Mouse (Mus musculus) cerebellum, adult 2 months (tissue): Measurements from ENCODE around the gene Fadd. TPM values are rescaled to one million over a fixed set of nuclear protein-coding genes. Genes with fewer than 3 reads are reported as not detected.

Experiments used
- DNase-seq, 2 experiments: peaks; one replicate each; pipeline ENCODE4 v3.0.0; 2021
- H3K27ac ChIP-seq: fragments of 200-500 bp; 2 replicates; pipeline ENCODE4 v1.5.1; 2012; ENCODE audit warnings: low read length, control low read depth, inconsistent platforms; ENCODE audit not compliant: insufficient read depth
- H3K27me3 ChIP-seq: fragments of 200-500 bp; 2 replicates; pipeline ENCODE4 v1.6.1; 2012; ENCODE audit warnings: inconsistent platforms, mild to moderate bottlenecking, low read length, moderate library complexity; ENCODE audit not compliant: control insufficient read depth, insufficient read depth
- H3K4me1 ChIP-seq: fragments of 200-500 bp; 2 replicates; pipeline ENCODE4 v1.6.1; 2011; ENCODE audit warnings: low read length; ENCODE audit not compliant: control insufficient read depth, insufficient read depth
- H3K4me3 ChIP-seq: fragments of 200-500 bp; replicated peaks from 2 replicates; pipeline ENCODE3; 2011; ENCODE audit warnings: mild to moderate bottlenecking, low read depth, low read length, control low read depth; ENCODE audit not compliant: insufficient read depth
- CTCF ChIP-seq: fragments of 200-500 bp; IDR thresholded peaks from 2 replicates; pipeline ENCODE4 v1.5.1; 2011; ENCODE audit warnings: low read depth, mild to moderate bottlenecking, control low read depth, low read length, moderate library complexity, borderline replicate concordance; ENCODE audit not compliant: insufficient read depth
- POLR2A ChIP-seq: fragments of 200-500 bp; IDR thresholded peaks from 2 replicates; pipeline ENCODE4 v1.6.1; 2011; ENCODE audit warnings: low read length, control low read depth, borderline replicate concordance; ENCODE audit not compliant: insufficient read depth
- WGBS: fragments of 180-500 bp; shearing (Covaris S2); methylation state at CpG from one replicate; pipeline ENCODE4 v1.1.7; 2018; 5-methylcytosine and 5-hydroxymethylcytosine counted together
- polyA plus RNA-seq: library from polyadenylated mRNA; depleted of rRNA; stranded (reverse); fragments of >200 nt; gene quantifications from 2 replicates; pipeline ENCODE4 v1.2.3, GENCODE M21; 2012

The Fadd gene
- polyA plus RNA-seq, 1 experiment, result 3.3 TPM

DNA sequence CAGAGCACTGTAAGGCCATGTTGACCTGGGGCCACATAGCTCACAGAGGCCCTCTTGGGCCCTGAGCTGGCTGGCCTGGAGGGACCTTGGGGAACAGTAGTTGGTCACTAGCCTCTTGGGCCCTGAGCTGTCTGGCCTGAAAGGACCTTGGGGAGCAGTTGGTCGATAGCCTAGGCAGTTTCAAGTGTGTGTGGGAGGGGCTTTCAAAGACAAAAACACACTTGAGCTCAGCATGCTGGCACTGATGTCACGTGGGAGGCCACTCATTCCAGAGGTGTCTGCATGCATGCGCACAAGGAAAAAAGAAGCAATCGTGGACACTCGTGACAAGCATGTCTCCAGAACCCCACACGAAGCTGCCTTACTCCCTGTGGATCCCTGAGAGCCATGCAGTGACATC is 33.1 kb upstream of the Fadd start:
- WGBS, result 70% methylated on average over 6 of the region's 6 CpGs
- Histone ChIP-seq H3K27me3 (no peaks in the 10 kb centered on the region), H3K4me3 (no peak overlapping the region)

GRCm38 (mm10) chr7:144612829-144613228 is 30.6 kb upstream of the Fadd start:
- H3K4me1 ChIP-seq, result no peaks in the 10 kb centered on the region; the same call in 1 of the 2 replicates
- 29% methylated on average over 4 of the region's 4 CpGs for WGBS
- no peak overlapping the region for H3K4me3 ChIP-seq
- no peak overlapping the region for H3K27ac ChIP-seq
- DNase-seq, result no peak
- TF ChIP-seq CTCF (no peak), POLR2A (no peak)
- H3K27me3 ChIP-seq, result no peaks in the 10 kb centered on the region

More for the DNA sequence above, 33.1 kb upstream of the Fadd start:
- TF ChIP-seq CTCF (no peak), POLR2A (no peak)
- Histone ChIP-seq H3K27ac (no peak overlapping the region), H3K4me1 (no peaks in the 10 kb centered on the region; the same call in 1 of the 2 replicates)
- no peak for DNase-seq

- no peak for TF ChIP-seq CTCF
- no peak for TF ChIP-seq POLR2A
- Histone ChIP-seq H3K27me3 (no peaks in the 10 kb centered on the region), H3K27ac (no peak overlapping the region), H3K4me3 (no peak overlapping the region), H3K4me1 (no peaks in the 10 kb centered on the region; the same call in 1 of the 2 replicates)
- WGBS, result 41% methylated on average over 4 of the region's 4 CpGs
- no peak for DNase-seq
Observed at GRCm38 (mm10) chr7:144612351-144612750, 30.1 kb upstream of the Fadd start.

GRCm38 (mm10) chr7:144611595-144611994 is 29.3 kb upstream of the Fadd start:
- no peak for TF ChIP-seq POLR2A
- TF ChIP-seq CTCF, result no peak
- H3K27me3 ChIP-seq, result no peaks in the 10 kb centered on the region
- H3K27ac ChIP-seq, result no peak overlapping the region
- WGBS, result 92% methylated on average over 16 of the region's 16 CpGs
- no peaks in the 10 kb centered on the region; the same call in 1 of the 2 replicates for H3K4me1 ChIP-seq
- H3K4me3 ChIP-seq, result no peak overlapping the region
- no peak for DNase-seq

DNA sequence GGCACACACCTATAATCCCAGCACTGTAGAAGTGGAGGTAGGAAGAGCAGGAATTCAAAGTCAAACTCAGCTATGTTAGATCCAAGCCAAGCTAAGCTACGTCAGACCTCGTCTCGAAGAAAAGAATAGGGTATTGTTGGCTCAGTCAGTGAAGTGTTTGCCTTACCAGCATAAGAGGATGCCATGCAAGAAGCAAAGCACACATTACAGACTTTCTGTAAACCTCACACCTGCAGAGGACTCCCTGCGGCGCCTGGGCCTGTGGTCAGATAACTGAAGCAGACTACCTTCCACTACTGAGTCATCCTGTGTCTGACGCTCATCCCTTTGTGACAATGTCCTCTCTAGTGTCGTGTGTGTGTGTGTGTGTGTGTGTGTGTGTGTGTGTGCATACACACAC is 27.3 kb upstream of the Fadd start:
- Histone ChIP-seq H3K27me3 (no peaks in the 10 kb centered on the region), H3K27ac (no peak overlapping the region), H3K4me1 (no peaks in the 10 kb centered on the region; the same call in 1 of the 2 replicates), H3K4me3 (no peak overlapping the region)
- WGBS, result 88% methylated on average over 7 of the region's 7 CpGs
- DNase-seq, result no peak
- TF ChIP-seq POLR2A, result no peak
- TF ChIP-seq CTCF, result no peak

DNA sequence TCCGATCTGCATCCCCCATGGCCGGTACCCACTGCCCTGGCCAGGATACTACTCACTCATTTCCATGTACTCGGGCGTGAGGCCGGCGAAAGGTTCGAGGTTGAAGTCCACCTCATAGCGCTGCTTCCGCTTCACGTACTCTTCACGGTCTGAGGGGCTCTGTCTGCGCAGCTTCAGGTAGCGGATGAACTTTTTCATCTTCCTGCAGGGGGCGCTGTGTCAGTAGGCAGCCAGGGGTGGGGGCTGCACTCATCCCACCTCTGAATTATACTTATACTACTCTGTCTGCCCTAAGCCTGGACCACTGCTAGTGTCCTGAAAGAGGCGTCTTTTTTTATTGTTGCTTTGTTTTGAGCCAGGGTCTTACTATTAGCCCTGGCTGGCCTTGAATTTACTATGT is 25.6 kb upstream of the Fadd start:
- TF ChIP-seq CTCF (0 out of 2 replicates have a peak, but pooled peaks have one; percentile 14), POLR2A (no peak)
- H3K4me1 ChIP-seq, result no peaks in the 10 kb centered on the region; the same call in 1 of the 2 replicates
- no peak overlapping the region for H3K27ac ChIP-seq
- WGBS, result 94% methylated on average over 15 of the region's 15 CpGs
- no peaks in the 10 kb centered on the region for H3K27me3 ChIP-seq
- no peak for DNase-seq
- H3K4me3 ChIP-seq, result no peak overlapping the region

DNA sequence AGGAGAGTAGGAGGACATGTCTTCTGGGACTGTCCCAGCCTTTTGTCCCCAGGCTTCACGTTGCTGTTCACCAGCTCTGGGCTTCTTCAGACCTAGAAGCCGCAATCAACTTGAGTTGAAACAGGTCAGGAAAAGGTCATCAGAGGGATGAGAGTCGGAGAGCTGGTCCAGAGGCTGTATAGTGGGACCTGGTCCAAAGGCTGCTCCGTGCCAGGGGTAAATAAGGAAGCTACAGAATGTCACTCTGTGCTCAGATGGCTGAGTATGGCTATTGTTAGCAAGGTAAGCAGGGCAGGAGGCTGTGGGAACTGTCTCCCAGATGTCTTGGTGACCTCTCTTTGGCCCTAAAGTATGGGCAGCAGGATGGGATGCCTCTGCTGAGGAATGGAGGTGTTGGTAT is 22.5 kb upstream of the Fadd start:
- H3K27me3 ChIP-seq, result no peaks in the 10 kb centered on the region
- TF ChIP-seq POLR2A, result no peak
- TF ChIP-seq CTCF, result no peak

DNA sequence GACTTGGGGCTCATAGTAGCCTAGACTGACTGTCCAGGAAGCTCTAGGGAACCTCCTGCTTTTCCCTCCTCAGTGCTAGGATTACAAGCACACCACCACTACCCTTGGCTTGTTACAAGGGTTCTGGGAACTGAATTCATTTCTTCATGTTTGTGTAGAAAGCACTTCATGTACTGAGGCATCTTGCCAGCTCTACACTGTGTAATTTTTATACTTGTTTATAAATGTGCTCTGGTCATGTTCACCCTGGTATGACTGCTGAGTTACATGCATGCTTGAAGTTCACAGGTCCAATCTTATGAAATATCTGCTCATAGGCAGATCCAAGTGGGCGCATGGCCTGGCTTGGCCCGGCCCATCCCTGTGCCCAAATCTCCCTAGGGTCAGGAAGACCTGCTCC is 22.0 kb upstream of the Fadd start:
- WGBS, result 89% methylated on average over 2 of the region's 2 CpGs

More for the DNA sequence above, 22.5 kb upstream of the Fadd start:
- DNase-seq, result no peak
- Histone ChIP-seq H3K4me3 (no peak overlapping the region), H3K4me1 (no peaks in the 10 kb centered on the region; the same call in 1 of the 2 replicates), H3K27ac (no peak overlapping the region)
- 64% methylated on average over 4 of the region's 4 CpGs for WGBS

GRCm38 (mm10) chr7:144600333-144600900 is 18.2 kb upstream of the Fadd start:
- H3K4me1 ChIP-seq, result no peaks in the 10 kb centered on the region; the same call in 1 of the 2 replicates
- H3K27me3 ChIP-seq, result no peaks in the 10 kb centered on the region
- 32% methylated on average over 6 of the region's 6 CpGs for whole genome bisulfite sequencing
- no peak for DNase-seq
- no peak overlapping the region for H3K4me3 ChIP-seq
- TF ChIP-seq POLR2A (no peak), CTCF (no peak)
- H3K27ac ChIP-seq, result no peak overlapping the region

More for the DNA sequence above, 22.0 kb upstream of the Fadd start:
- Histone ChIP-seq H3K4me3 (no peak overlapping the region), H3K27me3 (no peaks in the 10 kb centered on the region), H3K4me1 (no peaks in the 10 kb centered on the region; the same call in 1 of the 2 replicates), H3K27ac (no peak overlapping the region)
- DNase-seq, result no peak
- TF ChIP-seq POLR2A (no peak), CTCF (no peak)
